Mouse (Mus musculus): ENCODE data around the gene Pla2g2d. TPM values are rescaled to one million over a fixed set of nuclear protein-coding genes. Genes with fewer than 3 reads are reported as not detected.
"Not testable (repeated sequence)": the region's sequence is repeated elsewhere in the genome, so short reads cannot be mapped to it uniquely, and the experiment has no call there.

Gene Pla2g2d
- total RNA-seq, 2 experiments from 2014 or later = not detected

DNA sequence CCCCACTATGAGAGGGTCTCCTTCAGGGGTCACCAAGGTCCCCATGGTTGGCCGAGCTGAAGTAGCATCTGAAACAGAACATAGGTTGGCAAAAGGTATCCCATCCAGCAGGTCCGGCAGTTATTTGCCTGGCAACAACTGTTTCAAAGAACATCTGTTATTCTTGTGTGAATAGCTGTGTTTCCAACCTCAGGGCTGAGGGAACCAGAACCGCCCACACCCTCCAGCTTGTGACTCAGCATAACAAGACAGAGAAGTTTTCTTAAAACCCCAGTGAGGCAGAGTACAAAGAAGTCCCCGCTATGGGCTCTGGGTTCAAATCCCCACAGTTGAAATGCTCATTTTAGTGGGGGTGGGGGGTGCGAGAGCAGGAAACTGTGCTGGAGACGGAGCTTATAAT is 6.6 kb downstream of the Pla2g2d start:
- DNase-seq = no peak

DNA sequence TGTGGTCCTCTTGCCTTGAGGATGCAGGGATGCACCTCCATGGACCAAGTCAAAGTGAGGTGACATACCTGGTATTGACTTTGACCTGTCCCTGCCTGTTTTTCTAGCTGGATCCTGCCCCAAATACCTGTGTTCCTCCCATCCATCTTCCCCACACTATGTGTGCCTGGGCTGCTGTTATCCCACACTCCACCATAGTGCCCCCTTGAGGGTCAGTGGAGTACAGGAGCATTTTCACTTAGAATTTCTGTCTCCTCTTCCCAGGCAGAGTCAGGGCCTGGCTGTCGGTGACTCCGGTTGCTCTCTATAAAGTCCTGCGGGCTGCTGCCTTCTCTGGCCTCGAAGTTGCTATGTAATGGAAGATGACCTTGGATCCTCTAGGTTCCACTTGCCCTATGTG is 10.2 kb downstream of the Pla2g2d start:
- DNase-seq = no peak

DNA sequence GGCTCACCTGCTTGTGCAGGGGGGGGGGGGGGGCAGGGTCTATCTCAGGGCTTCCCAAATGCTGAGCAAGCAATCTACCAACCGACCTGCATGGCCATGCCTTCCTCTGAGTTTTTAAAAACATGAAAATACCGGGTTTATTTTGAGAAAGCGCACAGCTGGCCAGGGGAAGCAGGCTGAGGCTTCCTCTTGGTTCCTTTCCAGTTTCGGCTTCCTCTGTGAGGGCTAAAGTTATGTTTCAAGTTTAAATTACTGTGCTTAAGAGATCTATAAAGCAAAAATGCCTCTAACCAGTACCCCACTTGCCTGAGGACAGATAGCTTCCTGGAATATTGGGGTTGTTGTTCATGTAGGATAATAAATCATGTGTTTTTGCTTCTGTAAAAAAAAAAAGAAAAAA is 10.6 kb downstream of the Pla2g2d start:
- no peak for DNase-seq

DNA sequence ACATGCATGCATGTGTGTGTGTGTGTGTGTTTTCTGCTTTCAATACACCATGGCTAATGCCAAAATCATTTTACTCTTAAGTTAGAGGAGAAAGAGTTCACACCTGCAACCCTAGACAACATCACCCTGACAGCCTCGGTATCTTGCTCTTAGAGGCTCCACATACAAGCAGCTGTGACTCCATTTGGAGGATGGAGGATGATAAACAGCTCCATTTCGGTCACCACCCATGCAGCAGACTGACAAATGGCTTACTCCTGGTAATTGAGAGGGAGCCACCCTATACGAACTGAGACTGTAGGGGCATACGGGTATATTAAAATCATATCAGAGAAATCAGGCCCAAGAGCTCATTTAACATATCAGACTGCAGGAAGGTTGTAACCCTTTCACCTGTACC is 12.8 kb downstream of the Pla2g2d start:
- no peak for DNase-seq

GRCm38 (mm10) chr4:138791452-138791851 is 15.9 kb downstream of the Pla2g2d start:
- no peak for DNase-seq

DNA sequence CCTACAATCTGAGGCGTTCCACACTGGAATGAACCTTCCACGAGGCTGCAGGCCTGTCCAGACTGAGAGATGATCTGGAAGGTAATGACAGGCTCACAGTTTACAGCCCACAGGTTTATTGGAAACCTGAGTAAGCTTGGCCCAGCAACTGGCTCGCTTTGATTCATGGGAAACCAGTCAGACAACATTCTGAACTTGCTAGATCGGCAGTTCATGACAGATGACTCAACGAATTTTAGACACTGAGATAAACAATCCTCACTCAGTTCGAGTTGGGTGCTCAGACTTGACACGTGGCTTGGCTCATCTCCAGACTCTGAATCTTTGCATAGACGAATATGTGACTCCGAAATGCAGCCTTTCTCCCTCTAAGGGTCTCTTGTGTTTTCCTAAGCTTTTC is 17.1 kb downstream of the Pla2g2d start:
- no peak for DNase-seq

GRCm38 (mm10) chr4:138793276-138793675 is 17.7 kb downstream of the Pla2g2d start:
- peak; percentile 57 for DNase-seq

DNA sequence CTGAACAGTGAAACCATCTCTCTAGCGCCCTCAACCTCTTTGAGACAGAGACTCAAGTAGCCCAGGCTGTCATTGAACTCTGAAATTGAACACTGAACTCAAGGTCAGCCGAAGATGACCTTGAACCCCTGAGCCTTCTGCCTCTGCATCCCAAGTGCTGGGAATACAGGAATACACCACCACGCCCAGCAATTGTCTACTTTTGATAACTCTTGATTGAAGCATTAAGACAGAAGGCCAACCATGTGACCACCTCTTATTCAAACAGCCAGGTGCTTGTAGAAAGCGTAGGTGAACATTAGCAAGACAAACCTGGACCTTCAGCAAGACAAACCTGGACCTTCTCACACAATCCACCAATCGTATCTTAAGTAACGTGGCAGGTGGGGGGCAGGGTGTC is 18.8 kb downstream of the Pla2g2d start:
- no peak for DNase-seq

DNA sequence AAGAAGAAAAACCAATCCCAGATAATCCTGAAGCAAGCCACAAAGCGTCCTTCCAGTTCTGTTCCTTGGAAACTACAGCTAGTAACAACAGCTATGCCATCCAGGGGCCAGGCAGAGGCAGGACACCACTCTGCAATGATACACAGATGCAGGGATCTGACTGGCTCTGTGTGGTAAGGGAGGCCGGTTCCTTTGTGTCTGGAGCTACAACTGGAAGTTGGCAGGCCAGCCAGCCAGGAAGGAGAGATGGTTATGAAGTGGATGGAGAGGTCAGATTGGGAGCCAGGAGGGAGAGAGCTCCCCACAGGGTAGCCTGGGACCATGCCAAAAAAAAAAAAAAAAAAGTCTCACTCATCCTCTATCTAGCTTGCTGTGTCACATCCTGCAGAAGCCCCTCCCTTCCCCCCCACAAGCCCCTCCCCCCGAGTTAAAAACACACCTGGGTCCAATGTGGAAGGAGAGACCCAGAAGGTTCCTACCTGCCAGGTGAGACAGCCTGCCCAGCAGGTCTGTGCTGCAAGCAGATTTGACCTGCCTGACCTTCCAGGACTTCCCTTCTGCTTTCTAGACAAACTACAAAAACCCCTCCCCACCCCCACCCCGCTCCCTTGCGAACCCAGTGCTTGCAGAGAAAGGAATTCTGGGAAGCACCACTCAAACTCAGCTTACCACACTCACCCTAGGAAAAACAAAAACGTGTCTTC is 21.1 kb downstream of the Pla2g2d start:
- no peak for DNase-seq

DNA sequence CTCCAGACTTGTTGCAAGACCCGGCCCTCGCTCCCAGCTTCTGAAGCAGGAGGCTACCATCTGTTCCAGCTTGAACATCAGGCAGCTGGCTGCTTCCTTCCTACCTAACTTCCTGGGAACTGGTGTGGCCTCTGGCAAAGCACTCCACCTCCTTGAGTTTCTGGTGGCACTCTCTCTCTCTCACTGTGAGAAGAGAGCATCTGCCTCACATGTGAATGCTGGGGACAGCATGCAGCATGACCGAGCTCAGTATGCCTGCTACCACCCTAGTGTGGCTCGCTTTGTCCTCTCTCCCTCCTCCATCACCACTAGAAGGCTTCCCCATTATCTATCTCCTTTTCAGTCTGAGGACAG is 21.7 kb downstream of the Pla2g2d start:
- DNase-seq = no peak

DNA sequence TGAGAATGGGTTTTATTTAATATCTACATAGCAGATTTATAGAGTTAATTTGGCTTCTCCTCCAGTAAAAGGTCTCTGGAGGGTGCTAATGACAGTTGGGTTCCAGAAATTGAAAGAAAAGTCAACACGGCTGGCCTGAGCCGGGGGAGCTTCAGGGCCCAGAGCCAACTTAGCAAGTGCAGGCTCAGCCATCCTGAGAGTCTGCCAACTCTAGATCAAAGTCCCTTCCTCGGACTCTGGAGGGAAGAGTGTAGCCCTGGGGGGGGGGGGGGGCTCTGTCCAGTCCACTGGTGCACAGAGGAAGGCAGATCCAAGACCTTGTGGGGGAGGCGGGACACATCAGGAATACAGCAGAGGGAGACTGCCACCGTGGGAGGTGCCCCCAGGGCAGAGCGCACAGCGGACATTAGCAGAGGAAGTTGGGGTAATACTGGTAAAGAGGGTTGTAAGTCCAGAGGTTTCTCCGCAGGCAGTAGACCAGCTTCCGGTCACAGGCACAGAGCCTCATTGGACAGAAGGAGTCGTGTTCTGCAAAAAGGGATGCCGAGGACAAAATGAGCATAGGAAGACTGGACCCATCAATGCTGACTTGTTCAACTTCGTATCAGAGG is 24.7 kb downstream of the Pla2g2d start:
- DNase-seq = peak; percentile 34

DNA sequence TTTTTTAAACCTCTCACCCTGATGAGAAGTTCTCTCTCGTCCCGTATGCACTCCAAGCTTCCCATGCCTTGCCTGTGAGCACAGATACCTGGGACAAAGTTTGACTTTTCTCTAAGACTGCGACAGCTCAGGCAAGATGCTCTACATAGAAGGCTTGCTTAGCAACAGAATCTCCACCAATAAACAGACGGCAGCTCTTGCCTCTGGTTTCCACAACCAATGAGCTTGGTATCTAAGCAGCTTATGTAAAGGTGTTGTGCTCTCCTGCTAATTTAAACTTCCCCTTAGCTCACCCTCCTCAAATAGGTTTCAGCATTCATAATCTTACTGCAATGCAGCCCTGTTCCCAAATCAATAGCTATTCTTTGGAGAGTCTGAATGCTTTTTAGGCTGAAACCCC is 26.1 kb downstream of the Pla2g2d start:
- DNase-seq = no peak

DNA sequence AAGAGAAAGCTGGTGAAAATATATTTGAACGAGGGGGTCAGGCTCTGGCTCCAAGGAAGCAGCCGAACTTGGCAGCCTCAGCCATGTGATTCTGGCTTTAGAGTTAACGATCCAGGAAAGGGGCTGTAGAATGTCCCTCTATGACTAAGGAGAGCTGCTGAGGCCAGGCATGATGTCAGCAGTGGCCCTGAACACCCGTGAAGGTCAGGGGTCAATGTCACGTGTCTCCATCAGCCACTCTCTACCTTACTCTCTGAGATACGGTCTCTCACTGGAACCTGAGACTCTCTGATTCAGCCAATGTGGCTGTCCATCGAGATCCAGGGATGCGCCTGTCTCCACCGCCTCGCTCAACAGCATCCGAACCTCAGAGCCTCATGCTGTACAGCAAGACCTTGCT is 27.4 kb downstream of the Pla2g2d start:
- no peak for DNase-seq

GRCm38 (mm10) chr4:138805248-138805647 is 29.7 kb downstream of the Pla2g2d start:
- no peak for DNase-seq

GRCm38 (mm10) chr4:138806160-138806559 is 30.6 kb downstream of the Pla2g2d start:
- no peak for DNase-seq

- DNase-seq = peak; percentile 38
These were observed 31.5 kb downstream of the Pla2g2d start for GRCm38 (mm10) chr4:138806920-138807541.

DNA sequence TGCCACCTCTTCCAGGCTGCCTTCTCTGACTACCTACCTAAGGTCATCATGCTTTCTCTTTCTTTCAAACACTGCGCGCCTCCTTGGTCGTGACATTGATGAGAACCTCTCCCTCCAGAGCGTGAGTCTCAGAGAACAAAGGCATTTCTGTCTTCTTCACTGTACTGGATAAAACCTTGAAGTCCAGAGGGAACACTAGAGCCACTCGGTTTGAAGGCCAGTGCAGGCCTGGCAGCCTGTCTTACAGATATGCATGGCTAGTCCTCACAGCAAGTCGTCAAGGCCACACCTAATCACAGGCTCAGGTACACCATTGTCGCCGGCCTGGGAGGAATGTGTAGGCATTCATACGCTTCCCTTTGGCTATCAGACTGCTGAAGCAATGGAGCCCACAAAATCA is 40.6 kb downstream of the Pla2g2d start:
- DNase-seq = no peak

- DNase-seq = no peak
These were observed 42.2 kb downstream of the Pla2g2d start for GRCm38 (mm10) chr4:138817736-138818135.

GRCm38 (mm10) chr4:138819101-138819500 is 43.6 kb downstream of the Pla2g2d start:
- peak; percentile 83 for DNase-seq

DNA sequence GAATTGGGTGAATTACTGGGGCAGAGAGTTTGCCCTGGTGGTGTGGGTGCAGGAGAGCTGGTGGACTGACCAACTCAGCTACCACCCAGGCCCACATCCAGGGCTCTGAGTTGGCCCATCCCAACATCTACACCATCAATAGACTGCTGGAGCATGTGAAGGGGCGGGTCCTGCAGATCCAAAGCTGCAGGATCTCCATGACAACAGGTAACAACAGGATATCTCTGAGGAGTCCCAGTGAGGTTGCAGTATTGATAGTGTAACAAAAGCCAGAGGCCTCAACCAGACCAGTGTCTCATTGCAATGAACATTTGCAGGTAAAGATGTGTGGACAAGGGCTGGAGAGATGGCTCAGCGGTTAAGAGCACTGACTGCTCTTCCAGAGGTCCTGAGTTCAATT is 45.5 kb downstream of the Pla2g2d start:
- no peak for DNase-seq

GRCm38 (mm10) chr4:138824161-138824560 is 48.6 kb downstream of the Pla2g2d start:
- DNase-seq = not testable (repeated sequence)

GRCm38 (mm10) chr4:138824660-138825059 is 49.1 kb downstream of the Pla2g2d start:
- DNase-seq = no peak

GRCm38 (mm10) chr4:138825751-138826567 is 50.4 kb downstream of the Pla2g2d start:
- no peak for DNase-seq

All from heart, postnatal 4 days (tissue).